Mouse (Mus musculus) forebrain, embryonic 15.5 days (tissue): Measurements from ENCODE around the gene Tubgcp2. TPM values are rescaled to one million over a fixed set of nuclear protein-coding genes. Genes with fewer than 3 reads are reported as not detected.

Experiments
- ATAC-seq: fragments of 200-750 bp; cut with Nextera tagmentation; replicated peaks from 2 replicates; pipeline ENCODE4 v1.8.0; 2017; ENCODE audit warnings: mild to moderate bottlenecking, moderate TSS enrichment, moderate library complexity
- H3K27ac ChIP-seq: fragments of 300-500 bp; sonication (generic); replicated peaks from 2 replicates; pipeline ENCODE4 v1.5.1; 2015; ENCODE audit warnings: mild to moderate bottlenecking, inconsistent platforms
- H3K27me3 ChIP-seq: fragments of 300-500 bp; sonication (generic); 2 replicates; pipeline ENCODE4 v1.6.1; 2015; ENCODE audit warnings: inconsistent platforms
- H3K36me3 ChIP-seq: fragments of 300-500 bp; sonication (generic); 2 replicates; pipeline ENCODE4 v1.6.1; 2015; ENCODE audit warnings: mild to moderate bottlenecking, inconsistent platforms
- H3K4me1 ChIP-seq: fragments of 300-500 bp; sonication (generic); 2 replicates; pipeline ENCODE4 v1.6.1; 2015; ENCODE audit warnings: inconsistent platforms
- H3K4me2 ChIP-seq: fragments of 300-500 bp; sonication (generic); replicated peaks from 2 replicates; pipeline ENCODE4 v1.6.1; 2015; ENCODE audit warnings: mild to moderate bottlenecking, inconsistent platforms
- H3K4me3 ChIP-seq: fragments of 300-500 bp; sonication (generic); 2 replicates; pipeline ENCODE4 v1.5.1; 2015; ENCODE audit warnings: mild to moderate bottlenecking, inconsistent platforms
- H3K9ac ChIP-seq: fragments of 300-500 bp; sonication (generic); replicated peaks from 2 replicates; pipeline ENCODE4 v1.6.1; 2015; ENCODE audit warnings: mild to moderate bottlenecking, inconsistent platforms
- H3K9me3 ChIP-seq: fragments of 300-500 bp; sonication (generic); 2 replicates; pipeline ENCODE4 v1.6.1; 2016; ENCODE audit warnings: inconsistent platforms
- WGBS: fragments of 180-500 bp; shearing (Covaris S2); methylation state at CpG from one replicate; pipeline ENCODE4 v1.1.7; 2015; ENCODE audit warnings: mixed read lengths; 5-methylcytosine and 5-hydroxymethylcytosine counted together
- polyA plus RNA-seq: library from polyadenylated mRNA; unstranded; fragments of >200 nt; fragmentation: Nextera tagmentation; extraction: Ambion mirVana; gene quantifications from 2 replicates; pipeline ENCODE4 v1.2.1, GENCODE M21; 2015

Gene Tubgcp2
- polyA plus RNA-seq, 1 experiment from 2014 or later: 69.0 TPM

DNA sequence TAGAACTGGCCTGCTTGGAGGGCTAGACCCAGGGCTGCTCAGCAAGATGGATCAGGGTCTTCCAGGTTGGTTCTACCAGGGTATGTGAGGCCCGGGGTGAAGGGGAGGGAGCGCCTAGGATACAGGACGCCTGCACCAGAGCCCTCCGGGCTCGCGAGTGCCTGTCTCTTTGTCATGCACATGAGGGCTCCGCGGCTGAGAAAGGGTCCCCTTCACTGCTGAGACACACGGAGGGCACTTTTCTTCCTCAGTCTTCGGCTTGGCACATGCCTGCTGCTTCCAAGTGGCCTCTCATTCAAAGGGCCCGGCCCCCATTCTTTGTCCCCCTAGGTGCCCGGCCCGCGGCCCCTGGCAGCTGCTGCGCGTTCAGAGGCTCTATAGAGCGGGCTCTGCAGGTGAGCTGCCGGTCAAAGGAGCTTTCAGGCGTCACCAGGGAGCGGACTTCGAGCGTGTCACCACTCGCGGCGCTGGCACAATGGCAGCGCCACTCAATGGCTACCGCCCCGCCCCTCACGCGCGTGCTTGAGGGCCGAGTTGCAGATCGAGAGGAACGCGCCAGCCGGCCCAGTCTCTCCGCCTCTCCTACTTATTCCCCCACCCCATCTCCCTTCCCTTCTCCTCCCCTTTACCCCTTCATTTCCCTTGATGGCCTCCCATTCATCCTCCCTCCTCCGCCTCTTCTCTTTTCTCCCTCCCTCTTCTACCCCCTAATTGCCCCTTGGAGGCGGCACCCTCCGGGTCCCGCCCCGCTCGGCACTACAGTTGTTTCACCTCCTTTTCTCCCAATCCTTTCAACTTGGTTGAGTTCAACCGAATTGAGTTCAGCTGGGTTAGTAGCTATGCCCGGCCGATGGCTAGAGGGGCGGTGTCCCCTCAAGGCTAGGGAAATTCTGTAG is 24.7 kb upstream of the Tubgcp2 start:
- Histone ChIP-seq H3K9me3 (no peaks in the 10 kb centered on the region), H3K4me3 (peak overlapping the region; percentile 35), H3K27me3 (no peaks in the 10 kb centered on the region; the same call in 1 of the 2 replicates), H3K4me2 (peak overlapping the region; percentile 79), H3K36me3 (no peaks in the 10 kb centered on the region), H3K9ac (peak overlapping the region; percentile 55), H3K27ac (peak overlapping the region; percentile 70), H3K4me1 (peaks cover 43% of the 10 kb centered on the region)
- WGBS: under 1% methylated on average over 47 of the region's 47 CpGs
- ATAC-seq: peak; percentile 53

DNA sequence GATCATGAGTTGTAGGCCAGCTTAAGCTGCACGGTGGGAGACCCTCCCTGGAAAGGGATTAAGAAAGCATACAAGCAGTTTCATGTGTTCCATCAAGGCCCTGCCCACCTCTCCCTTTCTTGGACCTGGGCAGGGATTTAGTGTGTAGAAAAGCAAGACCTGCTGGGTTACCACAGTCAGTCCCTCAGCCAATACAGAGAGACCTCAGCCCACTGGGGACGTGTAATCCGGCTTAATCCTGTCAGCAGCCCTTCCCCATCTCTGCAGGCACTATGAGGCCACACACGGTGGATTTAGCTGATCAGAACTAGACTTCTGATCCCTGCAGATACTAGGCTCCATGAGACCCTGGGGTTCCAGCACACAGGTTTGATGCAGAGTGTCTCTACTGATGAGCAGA is 23.1 kb upstream of the Tubgcp2 start:
- Histone ChIP-seq H3K36me3 (no peaks in the 10 kb centered on the region), H3K4me1 (peaks cover 43% of the 10 kb centered on the region), H3K9me3 (no peaks in the 10 kb centered on the region), H3K9ac (no peak overlapping the region), H3K27me3 (no peaks in the 10 kb centered on the region; the same call in 1 of the 2 replicates), H3K27ac (no peak overlapping the region), H3K4me3 (no peak overlapping the region), H3K4me2 (no peak overlapping the region)
- ATAC-seq: no peak
- WGBS: 29% methylated on average over 4 of the region's 4 CpGs

DNA sequence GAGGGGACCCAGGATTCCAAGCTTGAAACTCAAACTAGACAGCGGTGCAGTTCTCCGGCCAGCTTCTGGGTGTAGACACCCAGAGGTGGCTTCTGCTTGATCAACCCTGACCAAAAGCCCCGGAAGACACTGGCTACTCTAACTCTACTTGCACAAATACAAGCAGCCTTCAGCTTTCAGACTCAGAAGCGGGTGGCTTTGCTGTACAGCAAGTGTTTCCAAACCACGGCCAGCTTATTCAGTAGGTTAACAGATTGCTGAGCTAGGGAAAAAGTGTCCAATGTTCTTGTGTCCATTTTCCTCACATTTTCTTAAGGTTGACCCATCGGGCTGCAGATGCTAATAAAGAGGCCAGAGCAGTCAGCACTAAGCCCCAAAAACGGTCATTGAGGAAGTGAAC is 22.1 kb upstream of the Tubgcp2 start:
- peak overlapping the region; percentile 69 for H3K9ac ChIP-seq
- H3K27me3 ChIP-seq: peaks cover under 1% of the 10 kb centered on the region; the same call in 1 of the 2 replicates
- WGBS: 10% methylated on average over 7 of the region's 7 CpGs
- no peaks in the 10 kb centered on the region for H3K36me3 ChIP-seq
- H3K4me2 ChIP-seq: peak overlapping the region; percentile 69
- H3K9me3 ChIP-seq: no peaks in the 10 kb centered on the region
- peaks cover 43% of the 10 kb centered on the region for H3K4me1 ChIP-seq
- ATAC-seq: no peak
- peak overlapping the region; percentile 49 for H3K4me3 ChIP-seq
- peak overlapping the region; percentile 81 for H3K27ac ChIP-seq

DNA sequence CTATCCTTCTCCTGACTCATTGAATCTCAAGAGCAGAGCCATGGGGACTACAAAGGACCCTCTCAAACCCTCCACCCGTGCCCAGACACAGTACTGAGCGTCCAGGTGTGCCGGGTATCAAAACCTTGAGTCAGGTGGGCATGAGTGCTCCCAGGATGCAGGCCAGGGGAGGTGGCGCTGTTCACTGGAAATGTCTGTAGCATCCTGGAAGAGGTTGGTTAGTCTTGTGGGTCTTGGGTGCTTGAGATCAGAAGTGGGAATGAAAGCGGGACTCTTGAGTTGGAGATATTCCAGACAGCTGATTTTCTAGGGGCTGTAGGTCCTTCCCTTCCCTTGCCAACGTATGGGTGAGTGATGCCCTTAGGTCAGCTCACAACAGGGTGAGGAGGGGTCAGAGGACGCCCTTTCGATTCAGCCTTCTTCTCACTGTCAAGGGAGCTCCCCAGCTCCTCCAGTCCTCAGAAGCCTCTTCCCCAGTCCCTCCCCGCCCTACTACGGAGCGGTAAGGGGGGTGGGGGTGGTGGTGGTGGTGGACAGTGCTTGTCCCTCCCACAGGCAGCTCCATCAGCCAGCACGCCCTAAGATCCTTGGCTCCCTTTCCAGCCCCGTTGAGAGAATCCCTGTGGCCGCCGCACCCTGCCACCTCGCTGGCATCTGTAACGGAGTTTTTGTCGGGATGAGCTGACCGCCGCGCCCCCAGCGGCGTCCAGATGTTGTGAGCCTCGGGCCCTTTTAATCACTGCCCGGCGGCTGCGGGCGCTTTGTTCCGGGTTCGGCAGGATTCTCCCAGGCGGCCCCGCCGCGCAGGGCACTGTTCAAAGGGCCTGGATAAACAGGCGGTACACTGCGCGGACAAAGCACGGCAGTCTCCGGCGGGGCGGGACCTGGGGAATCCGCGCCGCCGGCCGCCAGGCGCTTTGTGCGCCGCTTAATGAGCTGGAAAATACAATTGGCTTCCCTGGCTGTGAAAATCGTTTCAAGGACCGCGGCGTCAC is 21.2 kb upstream of the Tubgcp2 start:
- Histone ChIP-seq H3K4me1 (peaks cover 42% of the 10 kb centered on the region), H3K36me3 (no peaks in the 10 kb centered on the region), H3K9me3 (no peaks in the 10 kb centered on the region), H3K4me3 (peak overlapping the region; percentile 49), H3K27ac (peak overlapping the region; percentile 81), H3K27me3 (peaks cover 7% of the 10 kb centered on the region; the same call in 1 of the 2 replicates), H3K4me2 (peak overlapping the region; percentile 69), H3K9ac (peak overlapping the region; percentile 69)
- WGBS: 2% methylated on average over 53 of the region's 53 CpGs
- peak; percentile 69 for ATAC-seq

DNA sequence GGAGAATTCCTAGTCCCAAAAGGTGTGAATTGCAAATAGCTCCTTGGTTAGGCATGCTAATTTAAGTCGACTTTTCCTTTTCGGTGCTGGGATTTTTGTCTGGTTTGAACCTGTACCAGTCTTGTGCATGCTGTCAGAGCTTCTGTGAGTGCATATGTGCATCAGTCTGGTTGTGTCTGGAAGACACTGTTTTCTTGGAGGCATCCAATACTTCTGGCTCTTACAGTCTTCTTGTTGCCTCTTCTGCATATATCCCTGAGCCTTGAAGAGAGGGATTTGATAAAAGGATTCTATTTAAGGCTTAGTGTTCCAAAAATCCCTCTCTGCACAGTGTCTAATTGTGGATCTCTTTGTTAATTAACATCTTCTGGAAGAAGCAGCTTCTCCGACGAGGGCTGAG is 17.7 kb upstream of the Tubgcp2 start:
- ATAC-seq: no peak
- H3K4me2 ChIP-seq: no peak overlapping the region
- H3K27me3 ChIP-seq: peaks cover 40% of the 10 kb centered on the region
- no peak overlapping the region for H3K9ac ChIP-seq
- 73% methylated on average over 4 of the region's 4 CpGs for WGBS
- no peak overlapping the region for H3K4me3 ChIP-seq
- peaks cover 23% of the 10 kb centered on the region for H3K4me1 ChIP-seq
- H3K27ac ChIP-seq: no peak overlapping the region
- no peaks in the 10 kb centered on the region for H3K36me3 ChIP-seq
- no peaks in the 10 kb centered on the region for H3K9me3 ChIP-seq

DNA sequence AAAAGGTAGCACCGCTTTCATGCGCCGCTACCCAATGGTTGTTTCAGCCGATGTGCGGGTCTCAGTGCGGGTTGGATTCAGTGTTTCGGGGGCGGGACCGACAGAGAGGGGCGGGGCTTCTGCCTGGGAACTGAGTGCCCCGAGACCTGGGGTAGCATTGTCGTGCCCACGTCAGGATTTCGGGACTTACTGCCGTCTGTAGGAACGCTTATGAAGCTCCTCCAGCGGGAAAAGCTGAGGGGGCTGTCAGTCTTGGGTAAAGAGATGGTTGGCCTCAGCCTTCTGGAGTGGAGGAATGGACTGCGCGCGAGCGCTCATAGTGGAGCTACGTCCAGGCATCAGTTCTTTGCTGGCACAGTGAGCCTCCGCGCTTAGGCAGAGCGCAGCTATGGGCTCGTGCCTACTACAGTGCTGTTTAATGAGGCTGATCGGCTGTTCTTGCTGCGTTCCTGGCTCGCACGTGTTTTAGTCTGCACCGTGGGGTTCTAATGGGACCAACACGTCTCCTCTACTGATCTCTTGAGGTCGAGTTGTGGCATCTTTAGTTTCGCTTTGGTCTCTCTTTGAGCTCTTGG is 12.7 kb upstream of the Tubgcp2 start:
- no peaks in the 10 kb centered on the region for H3K36me3 ChIP-seq
- peaks cover 25% of the 10 kb centered on the region for H3K4me1 ChIP-seq
- H3K27me3 ChIP-seq: peaks cover 89% of the 10 kb centered on the region
- H3K27ac ChIP-seq: no peak overlapping the region
- under 1% methylated on average over 34 of the region's 34 CpGs for whole genome bisulfite sequencing
- peak; percentile 78 for ATAC-seq
- peak overlapping the region; percentile 69 for H3K4me2 ChIP-seq
- no peak overlapping the region for H3K9ac ChIP-seq
- peak overlapping the region; percentile 42 for H3K4me3 ChIP-seq
- H3K9me3 ChIP-seq: no peaks in the 10 kb centered on the region

DNA sequence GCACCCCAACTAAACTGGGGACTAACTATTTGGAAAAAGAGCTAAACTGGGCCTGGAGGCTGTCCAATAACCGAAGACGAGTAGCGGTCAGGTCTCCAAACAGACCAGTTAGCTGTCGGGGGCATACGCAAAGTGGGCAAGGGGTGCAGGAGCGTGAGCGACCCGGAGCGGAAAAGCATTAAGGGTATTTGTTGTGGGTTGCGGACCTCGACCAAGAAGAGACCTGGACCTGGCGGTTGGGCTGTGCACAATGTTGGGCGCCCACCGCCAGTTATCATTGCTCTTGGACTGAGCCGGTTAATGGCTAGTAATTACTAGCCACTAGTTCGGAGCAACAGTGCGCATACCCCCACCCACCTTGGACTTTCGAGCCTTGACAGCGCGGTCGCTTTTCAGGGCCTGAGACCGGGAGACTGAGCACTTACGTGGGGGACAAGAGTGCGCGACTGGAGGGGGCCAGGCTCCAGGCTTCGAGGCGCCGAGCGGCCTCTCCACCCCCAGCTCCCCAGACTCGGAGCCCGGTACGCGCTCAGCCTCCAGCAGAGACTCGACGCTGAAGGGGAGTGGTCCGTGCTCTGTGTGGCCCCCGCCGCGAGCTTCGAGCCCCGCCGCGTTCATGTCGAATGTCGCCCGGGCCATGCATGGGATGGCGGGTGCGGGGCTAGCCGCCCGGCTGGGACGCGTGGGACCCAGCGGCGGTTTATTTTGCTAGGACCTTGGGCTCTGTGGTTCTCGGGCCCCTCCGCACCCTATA is 12.1 kb upstream of the Tubgcp2 start, which contains the start of gene Msx3:
Gene Msx3, minus strand, starts transcription at position 729 of the 754 bp plus-strand sequence.
- Histone ChIP-seq H3K9ac (0 out of 2 replicates have a peak within 1 kb of the TSS, but pooled peaks have one; percentile 10), H3K9me3 (no peaks in the 10 kb centered on the region), H3K36me3 (no peaks in the 10 kb centered on the region), H3K4me1 (peaks cover 25% of the 10 kb centered on the region), H3K27me3 (peaks cover 92% of the 10 kb centered on the region), H3K4me2 (peak within 1 kb of the TSS; percentile 69), H3K4me3 (peak within 1 kb of the TSS; percentile 42), H3K27ac (no peak within 1 kb of the TSS)
- ATAC-seq: peak; percentile 36
- WGBS: under 1% methylated on average over 56 of the region's 56 CpGs

DNA sequence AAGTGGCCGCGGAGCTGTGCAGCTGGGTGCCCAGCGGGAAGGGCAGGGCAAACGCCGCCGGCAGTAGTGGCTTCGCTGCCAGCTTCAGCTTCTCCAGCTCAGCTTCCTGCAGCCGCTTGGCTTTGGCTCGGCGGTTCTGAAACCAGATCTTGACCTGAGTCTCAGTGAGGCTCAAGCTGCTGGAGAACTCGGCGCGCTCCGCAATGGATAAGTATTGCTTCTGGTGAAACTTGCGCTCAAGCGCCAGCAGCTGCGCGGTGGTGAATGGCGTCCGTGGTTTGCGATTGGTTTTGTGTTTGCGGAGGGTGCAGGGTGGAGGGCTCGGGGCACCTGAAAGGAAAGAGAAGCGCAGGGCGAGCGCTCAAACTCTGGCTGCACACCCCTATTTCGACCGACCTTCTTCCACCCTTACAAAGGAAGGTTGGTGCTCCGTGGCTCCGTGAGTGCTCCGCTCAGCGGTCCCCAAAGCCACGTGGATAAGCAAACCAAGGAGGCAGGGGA is 11.4 kb upstream of the Tubgcp2 start:
- ATAC-seq: no peak; the same call in 1 of the 2 replicates

DNA sequence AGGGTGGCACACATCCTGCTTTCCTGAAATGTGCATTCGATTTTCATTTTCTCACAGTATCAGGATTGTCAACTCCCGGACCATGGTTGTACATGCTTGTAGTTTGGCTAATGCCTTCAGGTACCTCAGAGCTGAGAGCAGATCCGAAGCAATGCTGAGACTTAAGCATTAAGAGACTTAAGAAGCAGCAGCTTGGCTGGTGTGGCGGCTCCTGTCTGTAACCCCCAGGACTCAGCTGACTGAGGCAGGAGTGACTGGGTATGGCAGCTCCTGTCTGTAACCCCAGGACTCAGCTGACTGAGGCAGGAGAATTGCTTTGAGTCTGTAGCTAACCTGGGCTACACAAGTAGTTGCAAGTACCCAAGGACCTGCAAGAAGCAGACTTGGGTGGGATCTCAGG is 9.1 kb upstream of the Tubgcp2 start:
- peaks cover 66% of the 10 kb centered on the region for H3K27me3 ChIP-seq
- H3K27ac ChIP-seq: no peak overlapping the region
- no peak overlapping the region for H3K4me3 ChIP-seq
- H3K4me1 ChIP-seq: peaks cover 25% of the 10 kb centered on the region
- ATAC-seq: no peak
- H3K9me3 ChIP-seq: no peaks in the 10 kb centered on the region
- H3K9ac ChIP-seq: no peak overlapping the region
- no peak overlapping the region for H3K4me2 ChIP-seq
- WGBS: 73% methylated on average over 4 of the region's 4 CpGs
- H3K36me3 ChIP-seq: peaks cover 5% of the 10 kb centered on the region; the same call in 1 of the 2 replicates

More for the DNA sequence above, 11.4 kb upstream of the Tubgcp2 start:
- Histone ChIP-seq H3K4me1 (peaks cover 25% of the 10 kb centered on the region), H3K4me2 (peak overlapping the region; percentile 69), H3K27me3 (peaks cover 87% of the 10 kb centered on the region), H3K9ac (no peak overlapping the region), H3K36me3 (no peaks in the 10 kb centered on the region), H3K9me3 (no peaks in the 10 kb centered on the region), H3K4me3 (peak overlapping the region; percentile 42), H3K27ac (no peak overlapping the region)
- WGBS: under 1% methylated on average over 33 of the region's 33 CpGs

DNA sequence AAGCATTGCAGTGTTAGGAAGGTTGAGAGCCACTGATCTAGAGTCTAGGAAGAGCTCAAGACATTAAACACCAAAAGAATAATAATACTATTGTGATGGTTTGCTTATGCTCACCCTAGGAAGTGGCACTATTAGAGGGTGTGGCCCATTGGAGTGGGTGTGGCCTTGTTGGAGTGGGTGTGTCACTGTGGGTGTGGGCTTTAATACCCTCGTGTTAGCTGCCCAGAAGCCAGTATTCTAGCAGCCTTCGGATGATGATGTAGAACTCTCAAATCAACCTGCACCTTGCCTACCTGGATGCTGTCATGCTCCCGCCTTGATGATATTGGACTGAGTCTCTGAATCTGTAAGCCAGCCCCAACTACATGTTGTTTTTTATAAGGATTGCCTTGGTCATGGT is 6.3 kb upstream of the Tubgcp2 start:
- Histone ChIP-seq H3K4me1 (peaks cover 4% of the 10 kb centered on the region), H3K36me3 (peaks cover 20% of the 10 kb centered on the region), H3K4me2 (no peak overlapping the region), H3K4me3 (no peak overlapping the region), H3K9ac (no peak overlapping the region), H3K27me3 (peaks cover 38% of the 10 kb centered on the region), H3K9me3 (no peaks in the 10 kb centered on the region), H3K27ac (no peak overlapping the region)
- ATAC-seq: no peak
- WGBS: 60% methylated on average over 3 of the region's 3 CpGs

DNA sequence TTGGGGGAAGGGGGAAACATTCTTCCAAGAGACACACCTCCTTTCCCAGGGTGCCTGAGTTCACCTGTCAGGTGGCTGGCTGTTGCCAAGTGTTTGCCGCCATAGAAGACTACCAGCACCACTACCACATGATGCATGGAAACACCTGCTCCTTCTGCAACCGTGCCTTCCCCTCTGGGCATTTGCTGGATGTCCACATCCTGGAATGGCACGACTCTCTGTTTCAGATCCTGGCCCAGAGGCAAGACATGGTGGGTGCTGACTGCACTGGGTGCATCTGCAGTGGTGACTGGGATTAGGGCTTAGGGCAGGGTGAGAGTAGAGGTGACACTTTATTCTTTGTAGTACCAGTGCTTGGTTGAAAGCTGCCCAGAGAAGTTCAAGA is 694 bp upstream of the Tubgcp2 start:
- H3K36me3 ChIP-seq: peaks cover 38% of the 10 kb centered on the region
- 45% methylated on average over 3 of the region's 3 CpGs for WGBS
- ATAC-seq: 0 out of 2 replicates have a peak, but pooled peaks have one; percentile 10
- H3K4me3 ChIP-seq: peak overlapping the region; percentile 61
- 0 out of 2 replicates have a peak overlapping the region, but pooled peaks have one; percentile 81 for H3K27ac ChIP-seq
- H3K4me2 ChIP-seq: peak overlapping the region; percentile 89
- peaks cover 25% of the 10 kb centered on the region for H3K4me1 ChIP-seq
- H3K9ac ChIP-seq: peak overlapping the region; percentile 79
- no peaks in the 10 kb centered on the region for H3K27me3 ChIP-seq
- H3K9me3 ChIP-seq: no peaks in the 10 kb centered on the region
